Mouse (Mus musculus): ENCODE results near the gene 0610010K14Rik. TPM values are rescaled to one million over a fixed set of nuclear protein-coding genes. Genes with fewer than 3 reads are reported as not detected.

0610010K14Rik gene
- polyA plus RNA-seq, 1 experiment from 2014 or later, result 178 TPM

DNA sequence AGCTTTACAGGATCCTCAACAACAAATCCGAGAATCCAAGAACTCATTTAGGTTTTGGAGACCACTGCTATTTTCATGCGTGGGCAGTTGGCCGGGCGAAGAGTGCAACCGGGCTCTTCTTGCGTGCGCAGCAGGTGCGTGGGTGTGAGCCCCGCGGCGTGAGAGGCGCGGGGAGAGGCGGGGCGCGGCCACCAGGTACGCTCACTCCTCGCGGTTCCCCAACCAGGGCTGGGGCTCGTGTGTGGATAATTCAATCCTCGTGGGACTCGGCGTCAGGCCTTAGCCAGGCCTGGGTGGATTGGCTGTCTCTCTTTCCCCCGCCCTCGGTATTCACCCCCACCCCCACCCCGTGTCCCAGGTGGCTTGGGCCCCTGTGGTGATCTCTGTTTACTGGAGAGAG is 24.0 kb downstream of the 0610010K14Rik start:
- 5% methylated on average over 26 of the region's 26 CpGs for WGBS

DNA sequence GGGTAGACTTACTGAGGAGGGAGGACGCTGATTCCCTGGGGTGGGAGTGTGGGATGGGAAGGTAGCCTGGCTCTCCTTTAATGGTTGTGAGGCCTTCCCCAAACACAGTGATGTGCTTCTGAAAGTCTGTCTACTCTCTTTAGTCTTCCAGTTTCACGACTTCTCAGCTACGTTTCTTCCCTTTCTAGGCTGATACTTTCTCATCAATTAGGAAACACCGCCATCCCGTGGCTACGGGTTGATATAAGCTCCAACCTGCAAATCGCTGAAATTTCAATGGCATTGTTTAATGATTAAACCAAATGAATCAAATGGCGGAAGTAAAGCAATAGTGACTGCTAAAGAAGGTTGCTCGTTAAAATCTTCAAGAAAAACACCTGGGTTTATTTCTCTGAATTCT is 24.8 kb downstream of the 0610010K14Rik start:
- 10% methylated on average over 9 of the region's 9 CpGs for WGBS

More for the DNA sequence above, 24.0 kb downstream of the 0610010K14Rik start:
- Histone ChIP-seq H3K4me1 (peaks cover 38% of the 10 kb centered on the region), H3K4me3 (replicated peaks) (peak overlapping the region; percentile 38), H3K9me3 (replicated peaks) (no peaks in the 10 kb centered on the region), H3K4me2 (peak overlapping the region; percentile 74), H3K9ac (peak overlapping the region; percentile 43), H3K27ac (no peak overlapping the region), H3K36me3 (peaks cover 6% of the 10 kb centered on the region; the same call in 1 of the 2 replicates), H3K27me3 (peaks cover 72% of the 10 kb centered on the region)
- peak; percentile 9; the same call in 1 of the 2 replicates for ATAC-seq (replicated peaks; ENCODE audit: low FRiP score)

DNA sequence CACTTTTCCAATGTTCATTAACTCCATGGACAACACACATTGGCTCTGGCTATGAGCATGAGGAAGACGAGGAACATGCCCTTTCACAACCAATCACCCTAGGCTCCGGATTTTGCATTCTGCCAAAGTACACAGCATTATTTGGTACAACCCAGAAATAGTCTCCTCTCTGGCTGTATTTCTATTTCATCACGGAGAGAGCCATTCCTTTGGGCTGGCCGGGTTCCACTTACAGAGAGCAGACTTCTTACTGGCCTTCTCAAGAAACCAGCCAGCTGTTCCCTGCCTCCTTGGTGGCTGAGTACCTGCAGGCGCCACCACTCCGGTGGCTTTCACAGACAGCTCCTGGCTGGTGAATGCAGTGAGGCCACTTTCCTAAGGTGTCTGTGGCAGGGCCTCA is 25.3 kb downstream of the 0610010K14Rik start, which contains the start of gene Slc16a11:
Slc16a11 (plus strand) TSS at position 330 of the 400 bp plus-strand sequence.
- no peak for ATAC-seq (replicated peaks; ENCODE audit: low FRiP score)
- H3K9me3 ChIP-seq (replicated peaks), result no peaks in the 10 kb centered on the region
- H3K4me2 ChIP-seq, result peak within 1 kb of the TSS; percentile 74
- peaks cover 33% of the 10 kb centered on the region for H3K4me1 ChIP-seq
- peaks cover 66% of the 10 kb centered on the region for H3K27me3 ChIP-seq
- peaks cover 3% of the 10 kb centered on the region; the same call in 1 of the 2 replicates for H3K36me3 ChIP-seq
- H3K27ac ChIP-seq, result 0 out of 2 replicates have a peak within 1 kb of the TSS, but pooled peaks have one; percentile 32
- H3K9ac ChIP-seq, result peak within 1 kb of the TSS; percentile 43; the same call in 1 of the 2 replicates
- WGBS, result 65% methylated on average over 6 of the region's 6 CpGs
- peak within 1 kb of the TSS; percentile 38 for H3K4me3 ChIP-seq (replicated peaks)

More for the DNA sequence above, 24.8 kb downstream of the 0610010K14Rik start:
- Histone ChIP-seq H3K36me3 (peaks cover 6% of the 10 kb centered on the region; the same call in 1 of the 2 replicates), H3K9ac (no peak overlapping the region), H3K27me3 (peaks cover 70% of the 10 kb centered on the region), H3K9me3 (replicated peaks) (no peaks in the 10 kb centered on the region), H3K4me3 (replicated peaks) (no peak overlapping the region), H3K4me1 (peaks cover 34% of the 10 kb centered on the region), H3K4me2 (peak overlapping the region; percentile 14; the same call in 1 of the 2 replicates), H3K27ac (0 out of 2 replicates have a peak overlapping the region, but pooled peaks have one; percentile 32)
- ATAC-seq (replicated peaks; ENCODE audit: low FRiP score), result no peak

DNA sequence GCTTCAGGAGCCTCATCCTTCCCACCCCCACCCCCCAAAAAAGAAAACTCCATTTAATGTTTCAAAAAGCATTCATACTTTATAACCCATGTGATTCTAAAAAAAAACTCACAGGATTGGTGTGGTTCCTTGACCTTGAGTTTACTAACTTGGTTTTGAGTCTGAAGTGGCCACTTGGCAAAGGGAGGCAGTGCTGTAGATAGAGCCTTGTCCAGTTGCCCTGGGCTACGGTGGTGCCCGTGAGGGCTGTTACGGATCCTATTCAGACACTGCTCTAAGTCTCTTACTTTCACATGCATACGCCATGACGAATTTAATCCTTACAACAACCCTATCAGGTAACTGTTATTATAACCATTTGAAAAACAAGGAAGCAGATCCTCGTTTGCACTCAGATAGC is 25.7 kb downstream of the 0610010K14Rik start:
- H3K9ac ChIP-seq, result no peak overlapping the region
- H3K36me3 ChIP-seq, result no peaks in the 10 kb centered on the region
- no peak overlapping the region for H3K4me3 ChIP-seq (replicated peaks)
- H3K4me1 ChIP-seq, result peaks cover 32% of the 10 kb centered on the region
- H3K4me2 ChIP-seq, result no peak overlapping the region
- ATAC-seq (replicated peaks; ENCODE audit: low FRiP score), result no peak
- no peak overlapping the region for H3K27ac ChIP-seq
- H3K9me3 ChIP-seq (replicated peaks), result no peaks in the 10 kb centered on the region
- 74% methylated on average over 6 of the region's 6 CpGs for WGBS
- peaks cover 62% of the 10 kb centered on the region for H3K27me3 ChIP-seq

DNA sequence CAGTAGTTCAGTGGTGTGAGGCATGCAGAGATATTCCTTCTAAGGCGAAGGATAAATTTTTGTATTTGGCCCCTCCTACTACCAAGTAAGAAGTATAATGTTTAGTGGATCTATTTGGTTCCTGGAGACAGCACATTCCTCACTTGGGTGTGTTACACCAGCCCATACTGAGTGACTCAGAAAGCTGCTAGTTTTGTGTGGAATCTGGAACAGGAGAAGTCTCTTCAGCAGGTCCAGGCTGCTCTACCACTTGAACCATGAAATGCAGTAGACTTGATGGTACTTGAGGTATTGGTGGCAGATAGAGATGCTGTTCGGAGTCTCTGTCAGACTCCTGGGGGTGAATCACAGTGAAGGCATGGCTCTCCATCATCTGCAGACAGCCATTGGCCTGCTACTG is 27.0 kb downstream of the 0610010K14Rik start:
- no peak for ATAC-seq (replicated peaks; ENCODE audit: low FRiP score)
- Histone ChIP-seq H3K27me3 (peaks cover 58% of the 10 kb centered on the region), H3K36me3 (no peaks in the 10 kb centered on the region), H3K4me2 (no peak overlapping the region), H3K27ac (no peak overlapping the region), H3K9ac (no peak overlapping the region), H3K4me1 (peaks cover 31% of the 10 kb centered on the region), H3K9me3 (replicated peaks) (no peaks in the 10 kb centered on the region), H3K4me3 (replicated peaks) (no peak overlapping the region)
- 91% methylated on average over 2 of the region's 2 CpGs for WGBS

DNA sequence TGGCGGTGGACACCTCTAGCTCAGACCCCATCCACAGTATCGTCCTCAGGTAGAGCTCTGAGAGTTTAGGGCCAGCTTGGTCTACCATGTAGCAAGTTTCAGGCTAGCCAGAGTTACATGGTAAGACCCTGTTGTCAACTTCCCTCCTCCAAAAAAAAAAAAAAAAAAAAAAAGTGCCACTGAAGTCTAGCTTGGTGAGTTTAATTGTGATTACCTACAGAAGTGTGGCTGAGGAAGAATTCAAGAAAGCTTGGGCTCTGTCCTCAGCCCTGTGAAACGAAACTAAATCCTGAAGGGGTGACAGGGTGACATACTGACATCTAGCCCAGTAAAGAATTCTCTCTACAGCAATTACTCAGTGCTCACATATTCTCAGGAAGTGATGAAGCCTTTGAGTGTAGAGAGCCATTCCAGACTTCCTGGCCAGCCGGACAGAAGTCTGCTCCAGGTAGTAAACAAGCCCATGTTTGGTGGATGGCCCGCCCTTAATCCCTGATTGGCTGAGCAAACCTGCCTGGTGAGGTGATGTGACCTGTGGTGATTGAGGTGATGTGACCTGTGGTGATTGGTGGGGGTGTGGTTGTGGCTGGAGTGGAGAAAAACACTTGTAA is 28.8 kb downstream of the 0610010K14Rik start:
- Histone ChIP-seq H3K27me3 (peaks cover 48% of the 10 kb centered on the region), H3K4me2 (no peak overlapping the region), H3K36me3 (no peaks in the 10 kb centered on the region), H3K9me3 (replicated peaks) (no peaks in the 10 kb centered on the region), H3K4me1 (peaks cover 13% of the 10 kb centered on the region), H3K4me3 (replicated peaks) (no peak overlapping the region), H3K9ac (no peak overlapping the region), H3K27ac (no peak overlapping the region)
- no peak for ATAC-seq (replicated peaks; ENCODE audit: low FRiP score)
- 73% methylated on average over 5 of the region's 5 CpGs for WGBS

DNA sequence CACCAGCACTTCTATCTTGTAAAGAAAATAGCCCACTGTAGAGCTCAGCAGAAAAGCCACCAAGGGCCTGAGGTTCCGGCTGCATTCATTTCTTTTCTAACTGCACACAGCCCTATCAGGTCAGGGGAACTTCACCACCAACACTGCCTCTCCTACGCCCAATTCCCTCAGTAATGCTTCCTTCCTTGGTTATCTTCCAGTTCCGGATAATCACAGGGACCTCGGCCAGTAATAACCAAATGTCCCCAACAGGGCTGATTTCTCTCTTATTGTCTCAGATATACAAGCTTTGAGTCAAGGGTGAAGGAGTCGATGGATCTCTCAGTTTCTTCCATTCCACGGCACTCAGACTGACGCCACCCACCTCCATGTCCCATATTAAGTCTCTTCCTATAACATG is 30.4 kb downstream of the 0610010K14Rik start:
- Histone ChIP-seq H3K4me2 (no peak overlapping the region), H3K4me1 (no peaks in the 10 kb centered on the region), H3K9ac (no peak overlapping the region), H3K4me3 (replicated peaks) (no peak overlapping the region), H3K36me3 (no peaks in the 10 kb centered on the region), H3K27ac (no peak overlapping the region), H3K27me3 (peaks cover 41% of the 10 kb centered on the region), H3K9me3 (replicated peaks) (no peaks in the 10 kb centered on the region)
- WGBS, result 79% methylated on average over 7 of the region's 7 CpGs
- no peak for ATAC-seq (replicated peaks; ENCODE audit: low FRiP score)

DNA sequence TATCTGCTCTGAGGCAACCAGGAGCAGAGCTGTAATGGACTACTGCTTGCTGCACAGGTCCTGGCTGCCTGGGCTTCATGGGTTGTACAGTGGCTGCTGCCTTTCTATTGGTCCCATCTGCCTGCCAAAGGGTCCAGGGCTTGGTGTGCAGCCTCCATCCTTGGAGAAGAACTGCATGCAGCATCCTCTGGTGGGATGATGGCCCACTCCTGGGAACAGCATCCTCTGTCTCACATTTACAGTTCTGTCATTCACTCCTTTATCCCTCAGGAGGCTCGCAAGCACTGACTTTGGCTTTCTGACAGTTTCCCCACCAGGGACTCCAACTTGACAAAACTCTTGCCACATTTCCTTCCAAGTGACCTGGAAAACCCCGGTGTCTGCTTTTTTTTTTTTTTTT is 30.9 kb downstream of the 0610010K14Rik start:
- Histone ChIP-seq H3K9ac (no peak overlapping the region), H3K27me3 (peaks cover 37% of the 10 kb centered on the region), H3K4me3 (replicated peaks) (no peak overlapping the region), H3K4me2 (no peak overlapping the region), H3K36me3 (no peaks in the 10 kb centered on the region), H3K9me3 (replicated peaks) (no peaks in the 10 kb centered on the region), H3K27ac (no peak overlapping the region), H3K4me1 (no peaks in the 10 kb centered on the region)
- ATAC-seq (replicated peaks; ENCODE audit: low FRiP score), result no peak
- 73% methylated on average over 2 of the region's 2 CpGs for WGBS

DNA sequence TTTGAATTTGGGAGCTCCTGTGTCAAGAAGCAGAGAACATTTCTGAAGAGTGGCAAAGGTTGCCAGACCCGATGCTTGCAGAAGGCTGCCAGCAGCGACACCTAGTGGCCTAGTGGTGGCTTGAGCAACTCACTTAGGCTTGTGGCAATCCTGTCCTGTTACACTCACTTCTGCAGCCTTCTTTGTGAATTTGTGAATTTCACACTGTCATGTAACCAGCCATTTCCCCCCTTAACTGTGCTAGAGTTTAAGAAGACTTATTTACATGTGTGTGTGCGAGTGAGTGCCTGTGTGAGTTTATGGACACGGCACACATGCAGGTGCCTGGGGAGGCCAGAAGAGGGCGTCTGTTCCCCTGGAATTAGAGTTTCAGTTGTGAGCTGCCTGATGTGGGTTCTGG is 36.0 kb downstream of the 0610010K14Rik start:
- no peak overlapping the region for H3K4me3 ChIP-seq (replicated peaks)
- no peak; the same call in 1 of the 2 replicates for ATAC-seq (replicated peaks; ENCODE audit: low FRiP score)

DNA sequence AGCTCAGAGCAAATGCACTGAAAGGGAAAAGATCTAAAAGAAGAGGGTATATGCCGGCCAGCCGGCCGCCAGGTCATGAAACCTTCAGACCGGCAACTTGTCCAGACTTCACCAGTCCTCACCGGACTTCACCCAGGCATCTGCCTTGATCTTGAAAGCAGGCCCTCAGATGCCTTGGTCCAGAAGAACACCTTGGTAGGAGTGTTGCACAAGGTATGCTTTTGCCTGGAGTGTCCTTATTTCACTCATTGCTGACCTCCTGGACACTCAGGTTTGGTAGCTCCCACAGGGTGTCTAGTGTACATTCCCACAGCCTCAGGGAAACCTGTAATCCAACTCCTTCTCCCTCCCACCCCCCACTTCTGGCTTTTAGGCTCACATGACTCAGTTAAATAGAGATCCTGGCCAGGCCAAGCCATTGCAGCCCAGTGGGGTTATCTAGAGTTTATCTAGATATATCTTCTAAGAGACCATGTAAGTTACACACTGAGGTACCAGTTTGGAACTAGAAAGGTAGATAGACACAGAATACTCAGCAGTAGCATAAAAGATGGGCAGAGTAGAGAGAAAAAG is 37.6 kb downstream of the 0610010K14Rik start:
- no peak overlapping the region for H3K4me2 ChIP-seq
- H3K27me3 ChIP-seq, result peaks cover 14% of the 10 kb centered on the region; the same call in 1 of the 2 replicates
- 43% methylated on average over 5 of the region's 5 CpGs for WGBS
- H3K4me1 ChIP-seq, result peaks cover 23% of the 10 kb centered on the region
- no peaks in the 10 kb centered on the region for H3K36me3 ChIP-seq
- no peaks in the 10 kb centered on the region; the same call in 1 of the 2 replicates for H3K9me3 ChIP-seq (replicated peaks)
- ATAC-seq (replicated peaks; ENCODE audit: low FRiP score), result no peak
- no peak overlapping the region for H3K9ac ChIP-seq
- no peak overlapping the region for H3K4me3 ChIP-seq (replicated peaks)
- H3K27ac ChIP-seq, result peak overlapping the region; percentile 76

More for the DNA sequence above, 36.0 kb downstream of the 0610010K14Rik start:
- Histone ChIP-seq H3K9me3 (replicated peaks) (no peaks in the 10 kb centered on the region), H3K36me3 (no peaks in the 10 kb centered on the region), H3K27ac (peak overlapping the region; percentile 56; the same call in 1 of the 2 replicates), H3K4me1 (peaks cover 23% of the 10 kb centered on the region), H3K27me3 (peaks cover 26% of the 10 kb centered on the region; the same call in 1 of the 2 replicates), H3K9ac (no peak overlapping the region), H3K4me2 (no peak overlapping the region)
- 44% methylated on average over 5 of the region's 5 CpGs for WGBS

DNA sequence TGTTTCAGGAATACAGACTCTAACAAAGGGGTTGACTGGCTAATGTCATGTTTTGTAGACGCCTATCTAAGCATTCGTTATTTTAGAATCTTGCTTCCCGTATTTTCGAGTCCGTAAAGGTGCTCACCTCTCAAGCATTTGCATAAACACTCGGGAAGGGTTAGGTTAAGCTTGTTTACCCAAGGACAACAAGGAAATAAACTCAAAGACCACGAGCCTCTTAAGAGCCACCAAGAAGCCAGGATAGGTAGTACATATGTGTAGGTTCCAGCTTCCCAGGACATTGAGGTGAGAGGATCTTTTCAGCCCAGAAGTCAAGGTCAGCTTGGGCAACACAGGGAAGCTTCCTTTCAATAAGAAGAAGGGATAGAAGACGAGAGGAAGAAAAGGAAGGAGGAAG is 38.6 kb downstream of the 0610010K14Rik start:
- 77% methylated on average over 8 of the region's 8 CpGs for WGBS
- H3K4me3 ChIP-seq (replicated peaks), result no peak overlapping the region
- H3K4me1 ChIP-seq, result peaks cover 23% of the 10 kb centered on the region
- no peak overlapping the region for H3K9ac ChIP-seq
- no peak for ATAC-seq (replicated peaks; ENCODE audit: low FRiP score)
- H3K9me3 ChIP-seq (replicated peaks), result no peaks in the 10 kb centered on the region; the same call in 1 of the 2 replicates
- H3K27me3 ChIP-seq, result peaks cover 13% of the 10 kb centered on the region; the same call in 1 of the 2 replicates
- no peak overlapping the region for H3K4me2 ChIP-seq
- H3K36me3 ChIP-seq, result no peaks in the 10 kb centered on the region
- H3K27ac ChIP-seq, result peak overlapping the region; percentile 76

DNA sequence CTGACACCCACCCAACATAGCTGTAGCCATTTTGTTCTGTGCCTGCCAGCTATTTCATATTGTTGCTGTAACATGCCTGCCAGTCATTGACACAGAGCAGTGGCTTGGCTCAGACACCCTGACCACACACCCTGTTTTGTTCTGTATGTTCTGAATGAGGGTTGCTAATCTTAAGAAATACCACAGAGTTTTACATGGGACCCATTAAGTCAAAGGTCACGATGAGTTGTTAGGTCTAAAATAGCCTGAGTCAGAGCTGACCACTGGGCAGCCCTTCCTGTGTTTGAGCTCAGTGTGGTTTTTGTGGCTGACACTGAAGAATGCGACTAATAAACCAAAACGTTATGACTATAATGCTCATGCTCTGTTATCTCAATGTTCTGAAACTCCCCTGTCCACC is 39.4 kb downstream of the 0610010K14Rik start:
- no peaks in the 10 kb centered on the region for H3K36me3 ChIP-seq
- H3K27ac ChIP-seq, result no peak overlapping the region
- no peak overlapping the region for H3K4me3 ChIP-seq (replicated peaks)
- 86% methylated on average over 3 of the region's 3 CpGs for whole genome bisulfite sequencing
- H3K4me2 ChIP-seq, result no peak overlapping the region
- peaks cover 6% of the 10 kb centered on the region; the same call in 1 of the 2 replicates for H3K27me3 ChIP-seq
- H3K9me3 ChIP-seq (replicated peaks), result no peaks in the 10 kb centered on the region; the same call in 1 of the 2 replicates
- no peak for ATAC-seq (replicated peaks; ENCODE audit: low FRiP score)
- no peak overlapping the region for H3K9ac ChIP-seq
- H3K4me1 ChIP-seq, result peaks cover 29% of the 10 kb centered on the region
